Mouse (Mus musculus) spleen, adult 2 months (tissue): ENCODE measurements around the gene Lrrc3.

ENCODE experiments used
- CTCF ChIP-seq: fragments of 200-500 bp; IDR thresholded peaks from 2 replicates; pipeline ENCODE4 v1.5.1; 2011; ENCODE audit warnings: mild to moderate bottlenecking, inconsistent platforms; ENCODE audit not compliant: insufficient read depth, insufficient read length, insufficient replicate concordance; ENCODE audit errors: extremely low read depth
- POLR2A ChIP-seq: fragments of 200-500 bp; IDR thresholded peaks from 2 replicates; pipeline ENCODE4 v1.6.1; 2011; ENCODE audit warnings: low read depth, low read length, inconsistent platforms

GRCm38 (mm10) chr10:77939685-77940084 is 37.3 kb upstream of the Lrrc3 start:
- TF ChIP-seq POLR2A: no peak
- no peak for TF ChIP-seq CTCF
